Mouse (Mus musculus) small intestine, adult 2 months (tissue): ENCODE data around the gene Lat. TPM values are rescaled to one million over a fixed set of nuclear protein-coding genes. Genes with fewer than 3 reads are reported as not detected.
A peak's percentile ranks its signal among the peaks of the same experiment; 100 is the strongest.

Experiments
- H3K27ac ChIP-seq: fragments of 200-500 bp; 2 replicates; pipeline ENCODE4 v1.5.1; 2012; ENCODE audit warnings: low read depth, low read length, control low read depth, inconsistent platforms; ENCODE audit not compliant: insufficient read depth
- H3K27me3 ChIP-seq: fragments of 200-500 bp; 2 replicates; pipeline ENCODE4 v1.6.1; 2012; ENCODE audit warnings: mild to moderate bottlenecking, moderate library complexity, low read length, inconsistent platforms; ENCODE audit not compliant: control insufficient read depth, insufficient read depth
- H3K36me3 ChIP-seq: fragments of 200-500 bp; 2 replicates; pipeline ENCODE4 v1.6.1; 2012; ENCODE audit warnings: mild to moderate bottlenecking, low read length, control low read depth, inconsistent platforms; ENCODE audit not compliant: control insufficient read depth, insufficient read depth
- H3K4me1 ChIP-seq: fragments of 200-500 bp; 2 replicates; pipeline ENCODE4 v1.6.1; 2012; ENCODE audit warnings: low read length, inconsistent platforms, mixed read lengths; ENCODE audit not compliant: control insufficient read depth, insufficient read depth, insufficient read length
- H3K4me3 ChIP-seq: fragments of 200-500 bp; 2 replicates; pipeline ENCODE4 v1.5.1; 2012; ENCODE audit warnings: low read depth, mild to moderate bottlenecking, control low read depth, inconsistent platforms, low read length, moderate library complexity
- CTCF ChIP-seq: fragments of 200-500 bp; IDR thresholded peaks from 2 replicates; pipeline ENCODE4 v1.5.1; 2012; ENCODE audit warnings: low read depth, mild to moderate bottlenecking, control low read depth, inconsistent platforms, low read length, moderate library complexity, mixed read lengths; ENCODE audit not compliant: insufficient replicate concordance, insufficient read length; ENCODE audit errors: extremely low read depth
- POLR2A ChIP-seq: fragments of 200-500 bp; IDR thresholded peaks from 2 replicates; pipeline ENCODE4 v1.6.1; 2012; ENCODE audit warnings: low read depth, mild to moderate bottlenecking, control low read depth, inconsistent platforms, low read length, moderate library complexity
- WGBS: fragments of 180-500 bp; shearing (Covaris S2); methylation state at CpG from one replicate; pipeline ENCODE4 v1.1.7; 2018; 5-methylcytosine and 5-hydroxymethylcytosine counted together
- polyA plus RNA-seq: library from polyadenylated mRNA; depleted of rRNA; stranded (reverse); fragments of >200 nt; gene quantifications from 2 replicates; pipeline ENCODE4 v1.2.3, GENCODE M21; 2012

Gene Lat
- polyA plus RNA-seq, 1 experiment, result 23.5 TPM

- H3K4me1 ChIP-seq, result peaks cover 5% of the 10 kb centered on the region; the same call in 1 of the 2 replicates
- H3K27ac ChIP-seq, result peak within 1 kb of the TSS; percentile 27
- under 1% methylated on average over 33 of the region's 33 CpGs for WGBS
- H3K4me3 ChIP-seq, result peak within 1 kb of the TSS; percentile 76
- H3K36me3 ChIP-seq, result peaks cover 12% of the 10 kb centered on the region; the same call in 1 of the 2 replicates
- H3K27me3 ChIP-seq, result no peaks in the 10 kb centered on the region
- TF ChIP-seq POLR2A (peak; percentile 73), CTCF (peak; percentile 80; the same call in 1 of the 2 replicates)
These were observed 8.1 kb upstream of the Lat start, which contains the start of gene Spns1 for GRCm38 (mm10) chr7:126377278-126378158. Gene Spns1, minus strand, starts transcription at chr7:126377450.

GRCm38 (mm10) chr7:126376903-126377277 lies 7.5 kb upstream of the Lat start:
- peak overlapping the region; percentile 1; the same call in 1 of the 2 replicates for H3K27ac ChIP-seq
- 2% methylated on average over 27 of the region's 27 CpGs for WGBS

GRCm38 (mm10) chr7:126375012-126375411 lies 5.6 kb upstream of the Lat start:
- Histone ChIP-seq H3K36me3 (peaks cover 37% of the 10 kb centered on the region), H3K27ac (no peak overlapping the region), H3K4me3 (no peak overlapping the region), H3K4me1 (peaks cover 5% of the 10 kb centered on the region; the same call in 1 of the 2 replicates), H3K27me3 (no peaks in the 10 kb centered on the region)
- TF ChIP-seq CTCF (no peak), POLR2A (no peak)
- WGBS, result 66% methylated on average over 5 of the region's 5 CpGs

More at GRCm38 (mm10) chr7:126376903-126377277, 7.5 kb upstream of the Lat start:
- H3K4me3 ChIP-seq, result peak overlapping the region; percentile 76
- no peaks in the 10 kb centered on the region for H3K27me3 ChIP-seq
- H3K36me3 ChIP-seq, result peaks cover 19% of the 10 kb centered on the region
- H3K4me1 ChIP-seq, result peaks cover 5% of the 10 kb centered on the region; the same call in 1 of the 2 replicates
- TF ChIP-seq CTCF, result no peak
- no peak for TF ChIP-seq POLR2A

GRCm38 (mm10) chr7:126374526-126374925 lies 5.2 kb upstream of the Lat start:
- peaks cover 40% of the 10 kb centered on the region for H3K36me3 ChIP-seq

GRCm38 (mm10) chr7:126373007-126373406 lies 3.6 kb upstream of the Lat start:
- Histone ChIP-seq H3K27ac (no peak overlapping the region), H3K27me3 (no peaks in the 10 kb centered on the region), H3K4me1 (peaks cover 5% of the 10 kb centered on the region; the same call in 1 of the 2 replicates), H3K36me3 (peaks cover 40% of the 10 kb centered on the region), H3K4me3 (no peak overlapping the region)
- TF ChIP-seq CTCF (no peak), POLR2A (no peak)
- WGBS, result 84% methylated on average over 9 of the region's 9 CpGs

More at GRCm38 (mm10) chr7:126374526-126374925, 5.2 kb upstream of the Lat start:
- Histone ChIP-seq H3K27ac (no peak overlapping the region), H3K4me1 (peaks cover 5% of the 10 kb centered on the region; the same call in 1 of the 2 replicates), H3K27me3 (no peaks in the 10 kb centered on the region), H3K4me3 (no peak overlapping the region)
- TF ChIP-seq CTCF (no peak), POLR2A (no peak)
- 67% methylated on average over 6 of the region's 6 CpGs for WGBS

GRCm38 (mm10) chr7:126368367-126368766 lies 1.0 kb downstream of the Lat start:
- WGBS, result 77% methylated on average over 8 of the region's 8 CpGs
- H3K36me3 ChIP-seq, result peaks cover 34% of the 10 kb centered on the region
- no peaks in the 10 kb centered on the region for H3K4me1 ChIP-seq
- H3K27me3 ChIP-seq, result no peaks in the 10 kb centered on the region
- peak overlapping the region; percentile 5; the same call in 1 of the 2 replicates for H3K27ac ChIP-seq
- no peak for TF ChIP-seq CTCF
- TF ChIP-seq POLR2A, result no peak
- peak overlapping the region; percentile 56 for H3K4me3 ChIP-seq

- 82% methylated on average over 10 of the region's 10 CpGs for WGBS
- Histone ChIP-seq H3K4me3 (0 out of 2 replicates have a peak overlapping the region, but pooled peaks have one; percentile 16), H3K27ac (no peak overlapping the region), H3K36me3 (peaks cover 28% of the 10 kb centered on the region), H3K4me1 (no peaks in the 10 kb centered on the region), H3K27me3 (no peaks in the 10 kb centered on the region)
- TF ChIP-seq POLR2A (no peak), CTCF (no peak)
These were observed 1.7 kb downstream of the Lat start for GRCm38 (mm10) chr7:126367636-126368035.
